In genomic region chr8:126341200-126341599, GRCm38 (mm10) we compare ENCODE assay signal across 24 mouse cellular contexts. TPM values are rescaled to one million over a fixed set of nuclear protein-coding genes. Genes with fewer than 3 reads are reported as not detected.
DNase-seq lines count a peak whose midpoint lies in the region; ATAC-seq lines count a peak whose summit lies in the region.
"Had no signal": no experiment of that assay in that cellular context is flagged by ENCODE, and none has a peak within 500 bp of the region (broad histone marks: within the 10 kb centered on the region; RNA-seq: fewer than 3 reads in every experiment).

No protein-coding gene starts in this region.

- ATAC-seq in embryonic facial prominence, embryonic 14.5 days (ENCODE audit: low read depth): no peak
- no peak for ATAC-seq in limb, embryonic 12.5 days (ENCODE audit: insufficient number of reproducible peaks, insufficient read depth, low FRiP score, low TSS enrichment, low read depth)
- ATAC-seq in limb, embryonic 13.5 days (ENCODE audit: low FRiP score, low read depth): peak; percentile 44; the same call in 1 of the 2 replicates
- ATAC-seq in limb, embryonic 15.5 days (ENCODE audit: insufficient number of reproducible peaks, low FRiP score, low TSS enrichment, low read depth): peak; percentile 56
- no peak for ATAC-seq in kidney, embryonic 14.5 days (ENCODE audit: low FRiP score, low TSS enrichment)
- ATAC-seq: activated CD4-positive, CD25-positive, alpha-beta regulatory T cell, adult 4 months; CD4-positive, CD25-positive, alpha-beta regulatory T cell, adult 4 months; forebrain, embryonic 13.5 days; forebrain, embryonic 15.5 days; Patski had no signal

- no peaks in the 10 kb centered on the region for H3K36me3 ChIP-seq in embryonic facial prominence, embryonic 14.5 days (ENCODE audit: control insufficient read depth, insufficient read depth, low read length)
- no peaks in the 10 kb centered on the region for H3K36me3 ChIP-seq in embryonic facial prominence, embryonic 10.5 days (replicated peaks)
- H3K36me3 ChIP-seq in limb, embryonic 12.5 days: no peaks in the 10 kb centered on the region
- no peaks in the 10 kb centered on the region for H3K36me3 ChIP-seq in limb, embryonic 10.5 days
- H3K36me3 ChIP-seq in limb, embryonic 13.5 days: no peaks in the 10 kb centered on the region
- no peaks in the 10 kb centered on the region for H3K36me3 ChIP-seq in limb, embryonic 15.5 days
- no peaks in the 10 kb centered on the region for H3K36me3 ChIP-seq in kidney, embryonic 14.5 days (ENCODE audit: control insufficient read depth, insufficient read depth, low read length)
- H3K36me3 ChIP-seq: embryonic facial prominence, embryonic 13.5 days; forebrain, embryonic 15.5 days; G1E had no signal

- no peak overlapping the region for H3K9ac ChIP-seq in embryonic facial prominence, embryonic 14.5 days (ENCODE audit: low read depth, low read length)
- H3K9ac ChIP-seq in limb, embryonic 12.5 days (replicated peaks): no peak overlapping the region
- no peak overlapping the region for H3K9ac ChIP-seq in limb, embryonic 13.5 days
- no peak overlapping the region for H3K9ac ChIP-seq in limb, embryonic 15.5 days
- H3K9ac ChIP-seq in kidney, embryonic 14.5 days (ENCODE audit: low read depth, low read length): no peak overlapping the region
- H3K9ac ChIP-seq: embryonic facial prominence, embryonic 13.5 days; forebrain, embryonic 13.5 days; forebrain, embryonic 15.5 days had no signal

- no peak overlapping the region for H3K27ac ChIP-seq in embryonic facial prominence, embryonic 14.5 days (replicated peaks; ENCODE audit: low read depth, low read length)
- no peak overlapping the region for H3K27ac ChIP-seq in embryonic facial prominence, embryonic 10.5 days (replicated peaks)
- H3K27ac ChIP-seq in limb, embryonic 12.5 days: peak overlapping the region; percentile 50; the same call in 1 of the 2 replicates
- H3K27ac ChIP-seq in limb, embryonic 10.5 days: no peak overlapping the region
- peak overlapping the region; percentile 48; the same call in 1 of the 2 replicates for H3K27ac ChIP-seq in limb, embryonic 13.5 days
- peak overlapping the region; percentile 54 for H3K27ac ChIP-seq in limb, embryonic 15.5 days
- H3K27ac ChIP-seq in kidney, embryonic 14.5 days (ENCODE audit: low read depth, low read length): no peak overlapping the region
- H3K27ac ChIP-seq: embryonic facial prominence, embryonic 13.5 days; forebrain, embryonic 13.5 days; forebrain, embryonic 15.5 days had no signal

- 41% methylated on average over 1 of the region's 1 CpGs for WGBS in embryonic facial prominence, embryonic 14.5 days
- 75% methylated on average over 1 of the region's 1 CpGs for WGBS in embryonic facial prominence, embryonic 10.5 days
- WGBS in limb, embryonic 12.5 days: 31% methylated on average over 1 of the region's 1 CpGs
- WGBS in limb, embryonic 10.5 days: 39% methylated on average over 1 of the region's 1 CpGs
- 3% methylated on average over 1 of the region's 1 CpGs for WGBS in limb, embryonic 13.5 days
- WGBS in limb, embryonic 15.5 days: 3% methylated on average over 1 of the region's 1 CpGs
- WGBS in kidney, embryonic 14.5 days: 22% methylated on average over 1 of the region's 1 CpGs

- no peak overlapping the region for H3K4me2 ChIP-seq in embryonic facial prominence, embryonic 14.5 days (ENCODE audit: low read depth, low read length)
- H3K4me2 ChIP-seq in limb, embryonic 12.5 days: no peak overlapping the region
- H3K4me2 ChIP-seq in limb, embryonic 13.5 days (replicated peaks): peak overlapping the region; percentile 23; the same call in 1 of the 2 replicates
- no peak overlapping the region for H3K4me2 ChIP-seq in limb, embryonic 15.5 days
- H3K4me2 ChIP-seq in kidney, embryonic 14.5 days (replicated peaks; ENCODE audit: low read depth, low read length): no peak overlapping the region
- H3K4me2 ChIP-seq: embryonic facial prominence, embryonic 13.5 days; forebrain, embryonic 13.5 days; forebrain, embryonic 15.5 days had no signal

- no peaks in the 10 kb centered on the region for H3K4me1 ChIP-seq in embryonic facial prominence, embryonic 14.5 days (ENCODE audit: control insufficient read depth, insufficient read depth, low read length)
- no peaks in the 10 kb centered on the region for H3K4me1 ChIP-seq in embryonic facial prominence, embryonic 10.5 days
- H3K4me1 ChIP-seq in limb, embryonic 12.5 days (replicated peaks): peaks cover 10% of the 10 kb centered on the region
- no peaks in the 10 kb centered on the region for H3K4me1 ChIP-seq in limb, embryonic 10.5 days
- H3K4me1 ChIP-seq in limb, embryonic 13.5 days: peaks cover 20% of the 10 kb centered on the region
- H3K4me1 ChIP-seq in limb, embryonic 15.5 days: peaks cover 9% of the 10 kb centered on the region
- peaks cover 9% of the 10 kb centered on the region for H3K4me1 ChIP-seq in kidney, embryonic 14.5 days (ENCODE audit: control insufficient read depth, insufficient read depth, low read length)
- H3K4me1 ChIP-seq: forebrain, embryonic 13.5 days; forebrain, embryonic 15.5 days had no signal

- no peaks in the 10 kb centered on the region for H3K27me3 ChIP-seq in embryonic facial prominence, embryonic 14.5 days (replicated peaks; ENCODE audit: control insufficient read depth, insufficient read depth, low read length)
- no peaks in the 10 kb centered on the region for H3K27me3 ChIP-seq in embryonic facial prominence, embryonic 10.5 days (replicated peaks; ENCODE audit: low read depth, poor library complexity, severe bottlenecking)
- no peaks in the 10 kb centered on the region; the same call in 1 of the 2 replicates for H3K27me3 ChIP-seq in limb, embryonic 12.5 days
- no peaks in the 10 kb centered on the region for H3K27me3 ChIP-seq in limb, embryonic 10.5 days (ENCODE audit: low read depth, poor library complexity, severe bottlenecking)
- H3K27me3 ChIP-seq in limb, embryonic 13.5 days: no peaks in the 10 kb centered on the region
- H3K27me3 ChIP-seq in limb, embryonic 15.5 days: no peaks in the 10 kb centered on the region; the same call in 1 of the 2 replicates
- no peaks in the 10 kb centered on the region for H3K27me3 ChIP-seq in kidney, embryonic 14.5 days (ENCODE audit: control insufficient read depth, insufficient read depth, low read length)
- H3K27me3 ChIP-seq: embryonic facial prominence, embryonic 13.5 days; forebrain, embryonic 13.5 days; forebrain, embryonic 15.5 days; Patski had no signal

- peak; percentile 29 for DNase-seq in embryonic facial prominence, embryonic 14.5 days (ENCODE audit: low spot score)
- DNase-seq in embryonic facial prominence, embryonic 10.5 days (ENCODE audit: low spot score): no peak
- no peak for DNase-seq in limb, embryonic 10.5 days (ENCODE audit: low spot score)
- DNase-seq: adrenal gland, adult 8-10 months; adrenal gland, postnatal 14 days; adrenal gland, postnatal 36 days; B cell, adult 2 months; cerebellum, adult 11-12 months; cerebellum, adult 2 months; cerebellum, adult 9-10 months; cerebellum, postnatal 10 days; cerebellum, postnatal 25 days had no signal

- H3K9me3 ChIP-seq in embryonic facial prominence, embryonic 14.5 days (ENCODE audit: control insufficient read depth, low read length): no peaks in the 10 kb centered on the region
- no peaks in the 10 kb centered on the region for H3K9me3 ChIP-seq in embryonic facial prominence, embryonic 10.5 days
- no peaks in the 10 kb centered on the region for H3K9me3 ChIP-seq in limb, embryonic 12.5 days
- no peaks in the 10 kb centered on the region for H3K9me3 ChIP-seq in limb, embryonic 10.5 days (replicated peaks)
- no peaks in the 10 kb centered on the region for H3K9me3 ChIP-seq in limb, embryonic 13.5 days
- no peaks in the 10 kb centered on the region for H3K9me3 ChIP-seq in limb, embryonic 15.5 days
- H3K9me3 ChIP-seq in kidney, embryonic 14.5 days (ENCODE audit: control insufficient read depth, low read length): no peaks in the 10 kb centered on the region
- H3K9me3 ChIP-seq: embryonic facial prominence, embryonic 13.5 days; forebrain, embryonic 13.5 days; forebrain, embryonic 15.5 days had no signal

- no peak overlapping the region for H3K4me3 ChIP-seq in embryonic facial prominence, embryonic 14.5 days (ENCODE audit: low read depth, low read length)
- H3K4me3 ChIP-seq in embryonic facial prominence, embryonic 10.5 days: no peak overlapping the region
- H3K4me3 ChIP-seq in limb, embryonic 12.5 days (replicated peaks): no peak overlapping the region
- H3K4me3 ChIP-seq in limb, embryonic 10.5 days: no peak overlapping the region
- H3K4me3 ChIP-seq in limb, embryonic 13.5 days: no peak overlapping the region
- H3K4me3 ChIP-seq in limb, embryonic 15.5 days: no peak overlapping the region
- no peak overlapping the region for H3K4me3 ChIP-seq in kidney, embryonic 14.5 days (ENCODE audit: low read length)
- H3K4me3 ChIP-seq: embryonic facial prominence, embryonic 13.5 days; forebrain, embryonic 13.5 days; forebrain, embryonic 15.5 days had no signal

RNA-seq across cellular contexts. Expression of gene Slc35f3, which starts 42.8 kb away (rescaled TPM):
- 1.2 TPM in 2 replicates for polyA plus RNA-seq in embryonic facial prominence, embryonic 14.5 days (2014; fragmentation: Nextera tagmentation; extraction: Ambion mirVana)
- 0.23 TPM in 1 of 2 replicates, not detected in the other for polyA plus RNA-seq in embryonic facial prominence, embryonic 10.5 days (2016; fragmentation: Nextera tagmentation; extraction: Ambion mirVana)
- polyA plus RNA-seq in limb, embryonic 12.5 days (2016; fragmentation: Nextera tagmentation; extraction: Ambion mirVana): 0.56 and 0.59 TPM in 2 replicates
- polyA plus RNA-seq in limb, embryonic 10.5 days (2016; fragmentation: Nextera tagmentation; extraction: Ambion mirVana): 0.06 and 0.16 TPM in 2 replicates
- polyA plus RNA-seq in limb, embryonic 13.5 days (2015; fragmentation: Nextera tagmentation; extraction: Ambion mirVana): 1.5 and 1.7 TPM in 2 replicates
- polyA plus RNA-seq in limb, embryonic 15.5 days (2015; fragmentation: Nextera tagmentation; extraction: Ambion mirVana): 1.4 and 1.9 TPM in 2 replicates
- 0.30 and 0.83 TPM in 2 replicates for polyA plus RNA-seq in kidney, embryonic 14.5 days (2014; fragmentation: Nextera tagmentation; extraction: Ambion mirVana)
- polyA plus RNA-seq: activated CD4-positive, CD25-positive, alpha-beta regulatory T cell, adult 4 months; CD4-positive, CD25-positive, alpha-beta regulatory T cell, adult 4 months; forebrain, embryonic 11.5 days; G1E had no signal

Comparison
In these comparisons a context has a peak if more than half of its experiments do, and no peak if none do; other contexts are left out.
1. ATAC-seq: peak in limb, embryonic 13.5 days (single experiment) and limb, embryonic 15.5 days (single experiment); none in embryonic facial prominence, embryonic 14.5 days (single experiment), limb, embryonic 12.5 days (single experiment) and kidney, embryonic 14.5 days (single experiment).
2. H3K27ac ChIP-seq: peak in limb, embryonic 12.5 days (single experiment), limb, embryonic 13.5 days (single experiment) and limb, embryonic 15.5 days (single experiment); none in embryonic facial prominence, embryonic 14.5 days (single experiment), embryonic facial prominence, embryonic 10.5 days (single experiment), limb, embryonic 10.5 days (single experiment) and kidney, embryonic 14.5 days (single experiment).